Mouse (Mus musculus) neural tube, embryonic 11.5 days (tissue): ENCODE measurements around the gene Hs3st2. TPM values are rescaled to one million over a fixed set of nuclear protein-coding genes. Genes with fewer than 3 reads are reported as not detected.
"Not testable (repeated sequence)": the region's sequence is repeated elsewhere in the genome, so short reads cannot be mapped to it uniquely, and the experiment has no call there.

ENCODE experiments used
- ATAC-seq: fragments of 200-750 bp; cut with Nextera tagmentation; 2 replicates; pipeline ENCODE4 v1.8.0; 2017; ENCODE audit warnings: moderate number of reproducible peaks, mild to moderate bottlenecking, moderate TSS enrichment, moderate library complexity; ENCODE audit not compliant: insufficient read depth, low FRiP score, low TSS enrichment
- DNase-seq: peaks from one replicate; pipeline ENCODE4 v3.0.0-alpha.2; 2015; ENCODE audit warnings: low spot score
- H3K27ac ChIP-seq: fragments of 300-500 bp; sonication (generic); 2 replicates; pipeline ENCODE4 v1.5.1; 2014; ENCODE audit warnings: low read depth, mild to moderate bottlenecking, low read length
- H3K27me3 ChIP-seq: fragments of 300-500 bp; sonication (generic); 2 replicates; pipeline ENCODE4 v1.6.1; 2014; ENCODE audit warnings: mild to moderate bottlenecking, low read length, mixed read lengths; ENCODE audit not compliant: control insufficient read depth, insufficient read depth
- H3K36me3 ChIP-seq: fragments of 300-500 bp; sonication (generic); 2 replicates; pipeline ENCODE4 v1.6.1; 2014; ENCODE audit warnings: mild to moderate bottlenecking, low read length, moderate library complexity, mixed read lengths; ENCODE audit not compliant: control insufficient read depth, insufficient read depth
- H3K4me1 ChIP-seq: fragments of 300-500 bp; sonication (generic); 2 replicates; pipeline ENCODE4 v1.6.1; 2014; ENCODE audit warnings: low read length, mixed read lengths; ENCODE audit not compliant: control insufficient read depth, insufficient read depth
- H3K4me2 ChIP-seq: fragments of 300-500 bp; sonication (generic); 2 replicates; pipeline ENCODE4 v1.6.1; 2014; ENCODE audit warnings: low read depth, mild to moderate bottlenecking, moderate library complexity
- H3K4me3 ChIP-seq: fragments of 300-500 bp; sonication (generic); 2 replicates; pipeline ENCODE4 v1.5.1; 2014; ENCODE audit warnings: low read depth, low read length
- H3K9ac ChIP-seq: fragments of 300-500 bp; sonication (generic); 2 replicates; pipeline ENCODE4 v1.6.1; 2014; ENCODE audit warnings: mild to moderate bottlenecking, low read length
- H3K9me3 ChIP-seq: fragments of 300-500 bp; sonication (generic); 2 replicates; pipeline ENCODE4 v1.6.1; 2016; ENCODE audit warnings: low read length; ENCODE audit not compliant: control insufficient read depth
- WGBS: fragments of 180-500 bp; shearing (Covaris S2); extraction: QIAGEN DNeasy Blood & Tissue Kit; methylation state at CpG from one replicate; pipeline ENCODE4 v1.1.7; 2014; 5-methylcytosine and 5-hydroxymethylcytosine counted together
- polyA plus RNA-seq: library from polyadenylated mRNA; unstranded; fragments of >200 nt; fragmentation: Nextera tagmentation; extraction: Ambion mirVana; gene quantifications from 2 replicates; pipeline ENCODE4 v1.2.1, GENCODE M21; 2014

Gene Hs3st2
- polyA plus RNA-seq: 1.1 and 1.7 TPM in 2 replicates

- no peaks in the 10 kb centered on the region for H3K9me3 ChIP-seq
- WGBS: 2% methylated on average over 21 of the region's 22 CpGs
- 0 out of 2 replicates have a peak, but pooled peaks cover 4% of the 10 kb centered on the region for H3K4me1 ChIP-seq
- no peak within 1 kb of the TSS for H3K27ac ChIP-seq
- ATAC-seq (peak; percentile 60; the same call in 1 of the 2 replicates), DNase-seq (peak; percentile 73)
- H3K27me3 ChIP-seq: peaks cover 29% of the 10 kb centered on the region
- no peak within 1 kb of the TSS for H3K9ac ChIP-seq
- peak within 1 kb of the TSS; percentile 34 for H3K4me3 ChIP-seq
- no peaks in the 10 kb centered on the region for H3K36me3 ChIP-seq
- peak within 1 kb of the TSS; percentile 54 for H3K4me2 ChIP-seq
Measured at GRCm38 (mm10) chr7:121391225-121391983, at the start of gene Hs3st2. Gene Hs3st2 (plus strand): TSS chr7:121391859.

GRCm38 (mm10) chr7:121348284-121348963 is 43.2 kb upstream of the Hs3st2 start:
- 89% methylated on average over 3 of the region's 3 CpGs for WGBS
- H3K36me3 ChIP-seq: no peaks in the 10 kb centered on the region
- ATAC-seq: no peak
- H3K9ac ChIP-seq: no peak overlapping the region
- no peak for DNase-seq
- no peaks in the 10 kb centered on the region for H3K4me1 ChIP-seq
- no peak overlapping the region for H3K4me2 ChIP-seq
- no peak overlapping the region for H3K4me3 ChIP-seq
- no peak overlapping the region for H3K27ac ChIP-seq
- no peaks in the 10 kb centered on the region for H3K9me3 ChIP-seq
- no peaks in the 10 kb centered on the region for H3K27me3 ChIP-seq

- no peak overlapping the region for H3K4me3 ChIP-seq
- no peak overlapping the region for H3K27ac ChIP-seq
- no peaks in the 10 kb centered on the region for H3K27me3 ChIP-seq
- H3K36me3 ChIP-seq: no peaks in the 10 kb centered on the region
- H3K9me3 ChIP-seq: no peaks in the 10 kb centered on the region
- DNase-seq (no peak), ATAC-seq (no peak)
- H3K4me2 ChIP-seq: no peak overlapping the region
- H3K4me1 ChIP-seq: no peaks in the 10 kb centered on the region
- H3K9ac ChIP-seq: no peak overlapping the region
- 84% methylated on average over 2 of the region's 2 CpGs for WGBS
Measured at GRCm38 (mm10) chr7:121351688-121352087, 40.0 kb upstream of the Hs3st2 start.

- not testable (repeated sequence) for DNase-seq, H3K4me3 ChIP-seq, H3K4me2 ChIP-seq, H3K36me3 ChIP-seq, H3K4me1 ChIP-seq, H3K9ac ChIP-seq, H3K9me3 ChIP-seq, H3K27ac ChIP-seq, ATAC-seq, H3K27me3 ChIP-seq
- WGBS: 88% methylated on average over 6 of the region's 6 CpGs
Measured at GRCm38 (mm10) chr7:121361448-121361847, 30.2 kb upstream of the Hs3st2 start.

GRCm38 (mm10) chr7:121365584-121365983 is 26.1 kb upstream of the Hs3st2 start:
- Histone ChIP-seq H3K4me2 (no peak overlapping the region), H3K27me3 (no peaks in the 10 kb centered on the region), H3K4me3 (no peak overlapping the region), H3K36me3 (no peaks in the 10 kb centered on the region), H3K9ac (no peak overlapping the region), H3K27ac (no peak overlapping the region), H3K9me3 (no peaks in the 10 kb centered on the region), H3K4me1 (no peaks in the 10 kb centered on the region)
- ATAC-seq: no peak
- 87% methylated on average over 7 of the region's 7 CpGs for WGBS
- no peak for DNase-seq

- no peaks in the 10 kb centered on the region for H3K9me3 ChIP-seq
- H3K27me3 ChIP-seq: no peaks in the 10 kb centered on the region
- no peak overlapping the region for H3K27ac ChIP-seq
- H3K4me1 ChIP-seq: no peaks in the 10 kb centered on the region
- WGBS: 95% methylated on average over 6 of the region's 6 CpGs
- no peak overlapping the region for H3K9ac ChIP-seq
- H3K36me3 ChIP-seq: no peaks in the 10 kb centered on the region
- ATAC-seq: no peak
- no peak for DNase-seq
- no peak overlapping the region for H3K4me3 ChIP-seq
- H3K4me2 ChIP-seq: no peak overlapping the region
Measured at GRCm38 (mm10) chr7:121367185-121367584, 24.5 kb upstream of the Hs3st2 start.

GRCm38 (mm10) chr7:121371990-121372389 is 19.7 kb upstream of the Hs3st2 start:
- H3K4me1 ChIP-seq: no peaks in the 10 kb centered on the region
- WGBS: 82% methylated on average over 7 of the region's 7 CpGs
- no peak overlapping the region for H3K4me3 ChIP-seq
- ATAC-seq (no peak), DNase-seq (no peak)
- no peak overlapping the region for H3K4me2 ChIP-seq
- H3K27ac ChIP-seq: no peak overlapping the region
- H3K9me3 ChIP-seq: no peaks in the 10 kb centered on the region
- H3K27me3 ChIP-seq: no peaks in the 10 kb centered on the region
- no peak overlapping the region for H3K9ac ChIP-seq
- no peaks in the 10 kb centered on the region for H3K36me3 ChIP-seq

- DNase-seq (no peak), ATAC-seq (no peak)
- Histone ChIP-seq H3K9ac (no peak overlapping the region), H3K4me2 (no peak overlapping the region), H3K27me3 (no peaks in the 10 kb centered on the region), H3K36me3 (no peaks in the 10 kb centered on the region), H3K4me3 (no peak overlapping the region), H3K27ac (no peak overlapping the region), H3K4me1 (no peaks in the 10 kb centered on the region), H3K9me3 (no peaks in the 10 kb centered on the region)
- 65% methylated on average over 6 of the region's 6 CpGs for WGBS
Measured at GRCm38 (mm10) chr7:121375456-121375855, 16.2 kb upstream of the Hs3st2 start.

- Histone ChIP-seq H3K36me3 (no peaks in the 10 kb centered on the region), H3K4me1 (no peaks in the 10 kb centered on the region), H3K27ac (no peak overlapping the region), H3K4me2 (no peak overlapping the region), H3K4me3 (no peak overlapping the region), H3K9ac (no peak overlapping the region), H3K27me3 (no peaks in the 10 kb centered on the region), H3K9me3 (no peaks in the 10 kb centered on the region)
- no peak for ATAC-seq
- no peak for DNase-seq
- WGBS: 73% methylated on average over 4 of the region's 4 CpGs
Measured at GRCm38 (mm10) chr7:121378942-121379341, 12.7 kb upstream of the Hs3st2 start.
